Mouse (Mus musculus) testis, adult 2 months (tissue): ENCODE measurements around the gene Jade1. TPM values are rescaled to one million over a fixed set of nuclear protein-coding genes. Genes with fewer than 3 reads are reported as not detected.

Experiments used
- H3K27ac ChIP-seq: fragments of 200-500 bp; 2 replicates; pipeline ENCODE4 v1.5.1; 2012; ENCODE audit warnings: low read depth, low read length; ENCODE audit not compliant: control insufficient read depth, insufficient read depth
- H3K27me3 ChIP-seq: fragments of 200-500 bp; 2 replicates; pipeline ENCODE4 v1.6.1; 2012; ENCODE audit warnings: mild to moderate bottlenecking, low read length, moderate library complexity; ENCODE audit not compliant: control insufficient read depth, insufficient read depth
- H3K36me3 ChIP-seq: fragments of 200-500 bp; 2 replicates; pipeline ENCODE4 v1.6.1; 2012; ENCODE audit warnings: mild to moderate bottlenecking, low read length; ENCODE audit not compliant: control insufficient read depth, insufficient read depth
- H3K4me1 ChIP-seq: fragments of 200-500 bp; 2 replicates; pipeline ENCODE4 v1.6.1; 2012; ENCODE audit warnings: low read length; ENCODE audit not compliant: control insufficient read depth, insufficient read depth
- H3K4me3 ChIP-seq: fragments of 200-500 bp; 2 replicates; pipeline ENCODE4 v1.5.1; 2012; ENCODE audit warnings: low read depth, mild to moderate bottlenecking, low read length, moderate library complexity, mixed read lengths; ENCODE audit not compliant: control insufficient read depth
- CTCF ChIP-seq: fragments of 200-500 bp; IDR thresholded peaks from 2 replicates; pipeline ENCODE4 v1.5.1; 2012; ENCODE audit warnings: low read depth, mild to moderate bottlenecking, inconsistent platforms, low read length, moderate library complexity; ENCODE audit not compliant: control insufficient read depth, insufficient read depth, insufficient replicate concordance
- POLR2A ChIP-seq: fragments of 200-500 bp; IDR thresholded peaks from 2 replicates; pipeline ENCODE4 v1.6.1; 2012; ENCODE audit warnings: low read depth, mild to moderate bottlenecking, inconsistent platforms, low read length, moderate library complexity; ENCODE audit not compliant: control insufficient read depth
- polyA plus RNA-seq: library from polyadenylated mRNA; depleted of rRNA; stranded (reverse); fragments of >200 nt; gene quantifications from 2 replicates; pipeline ENCODE4 v1.2.3, GENCODE M21; 2012

Gene Jade1
- polyA plus RNA-seq, 1 experiment = 9.1 TPM

DNA sequence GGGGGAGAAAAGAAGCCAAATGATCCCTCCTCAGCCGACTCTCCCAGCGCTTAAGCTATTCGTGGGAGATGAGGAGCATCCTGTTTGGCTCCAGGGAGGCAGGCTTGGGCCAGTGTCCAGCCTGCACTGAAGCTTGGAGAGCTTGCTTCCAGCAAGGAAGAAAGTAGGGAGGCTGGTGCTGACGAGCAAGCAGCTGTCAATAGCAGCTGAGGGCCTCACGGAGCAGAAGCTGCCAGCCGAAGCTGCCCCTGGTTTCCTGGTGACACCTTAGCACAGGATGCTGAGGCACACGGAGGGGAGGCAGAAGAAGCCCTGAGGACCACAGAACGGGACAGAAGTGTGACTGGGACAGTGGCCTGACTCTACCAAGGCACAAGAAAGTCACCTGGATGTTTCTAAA, 24.0 kb upstream of the Jade1 start:
- Histone ChIP-seq H3K4me1 (peaks cover 3% of the 10 kb centered on the region), H3K4me3 (no peak overlapping the region), H3K27me3 (no peaks in the 10 kb centered on the region), H3K27ac (peak overlapping the region; percentile 32; the same call in 1 of the 2 replicates), H3K36me3 (no peaks in the 10 kb centered on the region)
- no peak for TF ChIP-seq POLR2A
- TF ChIP-seq CTCF = no peak

DNA sequence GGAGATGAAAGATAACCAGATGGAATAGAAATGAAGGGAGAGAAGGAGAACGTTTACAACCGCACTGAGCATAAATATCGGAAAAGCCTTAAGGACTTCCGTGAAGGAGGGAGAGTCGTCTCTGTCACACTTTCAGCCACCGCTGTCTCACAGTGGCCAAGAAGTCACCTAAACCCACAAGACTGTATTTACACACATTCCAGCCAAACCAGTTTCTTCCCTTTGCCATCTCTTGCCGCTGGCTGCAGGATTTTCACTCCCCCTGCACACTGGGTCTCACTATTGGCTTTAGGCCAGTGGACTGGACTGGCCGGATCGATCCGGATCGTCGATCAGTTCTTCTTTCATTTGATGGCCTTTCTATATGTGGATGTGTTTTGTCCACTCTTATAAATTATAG, 23.4 kb upstream of the Jade1 start:
- H3K4me1 ChIP-seq = peaks cover 3% of the 10 kb centered on the region
- TF ChIP-seq POLR2A = no peak
- TF ChIP-seq CTCF = no peak
- H3K27ac ChIP-seq = peak overlapping the region; percentile 3; the same call in 1 of the 2 replicates
- H3K4me3 ChIP-seq = no peak overlapping the region
- no peaks in the 10 kb centered on the region for H3K27me3 ChIP-seq
- no peaks in the 10 kb centered on the region for H3K36me3 ChIP-seq

DNA sequence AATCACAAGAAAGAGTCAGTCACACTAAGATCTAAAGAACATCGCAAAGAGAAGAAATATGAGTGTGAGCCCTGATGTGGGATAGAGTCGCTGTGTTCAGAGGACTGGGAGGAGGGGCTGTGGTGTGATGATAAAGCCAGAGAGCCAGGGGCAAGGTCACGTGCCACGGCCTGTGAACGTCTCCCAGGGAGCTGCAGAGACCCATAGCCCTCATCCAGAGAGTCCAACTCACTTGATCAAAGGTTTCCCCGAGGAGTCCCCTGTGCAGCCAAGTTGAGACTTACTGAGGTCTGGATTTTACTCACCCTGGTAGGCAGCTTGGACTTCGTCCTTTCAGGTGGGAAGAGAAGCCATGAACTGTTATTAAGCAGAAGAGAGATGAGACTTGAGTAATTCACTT, 21.9 kb upstream of the Jade1 start:
- TF ChIP-seq CTCF (no peak), POLR2A (no peak)
- H3K27ac ChIP-seq = no peak overlapping the region
- no peaks in the 10 kb centered on the region for H3K36me3 ChIP-seq
- no peaks in the 10 kb centered on the region for H3K4me1 ChIP-seq
- H3K4me3 ChIP-seq = no peak overlapping the region
- H3K27me3 ChIP-seq = no peaks in the 10 kb centered on the region

DNA sequence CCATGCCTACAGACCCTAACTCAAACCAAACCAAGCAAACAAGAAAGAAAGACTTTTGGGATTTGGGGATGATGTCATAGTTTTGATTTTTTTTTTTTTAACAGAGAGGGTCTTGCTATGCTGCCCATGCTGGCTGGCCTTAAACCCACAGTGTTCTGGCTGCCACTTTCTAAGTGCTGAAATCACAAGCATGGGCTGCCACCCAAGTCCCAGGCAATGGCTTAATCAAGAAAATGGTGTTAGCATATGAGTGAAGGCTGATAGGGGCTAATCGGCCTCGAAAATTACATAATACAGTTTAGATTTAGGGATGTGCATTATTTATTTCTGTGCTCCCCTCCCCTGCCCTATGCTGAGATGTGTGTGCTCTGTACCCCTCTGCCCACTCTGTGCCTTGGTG, 17.6 kb upstream of the Jade1 start:
- no peak for TF ChIP-seq POLR2A
- TF ChIP-seq CTCF = no peak
- H3K4me1 ChIP-seq = no peaks in the 10 kb centered on the region
- H3K4me3 ChIP-seq = no peak overlapping the region
- no peaks in the 10 kb centered on the region for H3K27me3 ChIP-seq
- H3K36me3 ChIP-seq = no peaks in the 10 kb centered on the region
- no peak overlapping the region for H3K27ac ChIP-seq

DNA sequence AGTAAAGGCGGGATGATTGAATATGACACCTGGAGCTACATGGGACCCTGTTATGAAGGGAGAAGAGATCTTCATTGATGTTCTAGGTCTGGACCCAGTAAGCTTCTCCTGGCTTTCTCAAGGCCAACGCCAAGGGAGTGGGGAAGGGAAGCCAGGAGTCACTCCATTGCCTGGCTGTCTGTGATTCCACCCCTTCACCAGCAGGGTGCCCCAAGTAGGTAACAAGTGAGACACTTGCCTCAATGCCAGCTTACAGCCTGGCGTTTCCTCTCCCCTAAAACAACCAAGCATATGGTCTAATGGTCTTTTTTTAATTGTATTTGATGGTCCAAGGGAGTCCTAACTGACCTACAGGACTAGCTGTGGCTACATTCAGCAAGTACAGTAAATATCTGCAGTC, 14.2 kb upstream of the Jade1 start:
- H3K27ac ChIP-seq = peak overlapping the region; percentile 13; the same call in 1 of the 2 replicates
- no peaks in the 10 kb centered on the region for H3K36me3 ChIP-seq
- no peak overlapping the region for H3K4me3 ChIP-seq
- peak; percentile 21; the same call in 1 of the 2 replicates for TF ChIP-seq CTCF
- TF ChIP-seq POLR2A = no peak
- H3K27me3 ChIP-seq = no peaks in the 10 kb centered on the region
- peaks cover 7% of the 10 kb centered on the region for H3K4me1 ChIP-seq

DNA sequence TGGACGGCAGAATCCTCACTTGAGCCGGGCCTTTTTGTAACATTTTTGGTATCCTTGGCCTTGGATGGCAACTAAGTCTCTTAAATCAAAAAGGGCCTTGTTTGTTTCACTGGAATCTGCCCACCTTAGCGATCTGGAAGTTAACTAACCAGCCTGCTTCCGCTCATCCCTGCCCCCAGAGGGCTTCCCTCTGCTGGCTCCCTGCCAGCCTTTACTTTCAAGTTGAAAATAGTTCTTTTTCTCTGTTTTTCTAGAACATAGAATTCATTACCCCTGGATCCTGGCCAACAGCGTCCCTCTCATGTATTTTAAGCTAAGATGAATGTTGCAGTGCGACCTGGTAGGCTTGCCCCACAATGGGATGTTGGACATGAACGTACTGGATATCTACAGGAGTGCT, 11.1 kb upstream of the Jade1 start:
- no peak for TF ChIP-seq CTCF
- no peak for TF ChIP-seq POLR2A

DNA sequence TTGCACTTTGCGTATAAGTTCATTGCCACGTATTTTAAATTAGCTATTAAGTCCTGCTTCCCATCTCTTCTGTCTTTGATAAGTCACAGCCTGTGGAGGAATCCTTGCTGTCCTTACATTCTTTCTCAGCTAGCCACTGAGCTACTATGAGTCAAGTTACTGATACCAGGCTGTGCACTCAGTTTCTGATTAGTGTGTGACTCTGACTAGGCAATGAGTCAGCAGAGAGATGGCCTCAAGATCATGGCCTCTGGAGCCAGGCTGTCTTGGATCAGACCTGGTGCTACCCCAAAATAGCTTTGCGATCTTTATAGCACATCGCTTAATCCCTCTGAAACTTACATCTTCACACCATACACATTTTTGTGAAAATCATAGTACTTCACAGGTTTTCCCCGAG, 8.2 kb upstream of the Jade1 start:
- Histone ChIP-seq H3K27me3 (no peaks in the 10 kb centered on the region), H3K36me3 (no peaks in the 10 kb centered on the region), H3K4me1 (peaks cover 7% of the 10 kb centered on the region), H3K4me3 (no peak overlapping the region), H3K27ac (no peak overlapping the region)
- TF ChIP-seq CTCF = no peak
- TF ChIP-seq POLR2A = no peak

More for the DNA sequence above, 11.1 kb upstream of the Jade1 start:
- H3K4me3 ChIP-seq = no peak overlapping the region
- peaks cover 7% of the 10 kb centered on the region for H3K4me1 ChIP-seq
- H3K27me3 ChIP-seq = no peaks in the 10 kb centered on the region
- no peaks in the 10 kb centered on the region for H3K36me3 ChIP-seq
- H3K27ac ChIP-seq = peak overlapping the region; percentile 71

DNA sequence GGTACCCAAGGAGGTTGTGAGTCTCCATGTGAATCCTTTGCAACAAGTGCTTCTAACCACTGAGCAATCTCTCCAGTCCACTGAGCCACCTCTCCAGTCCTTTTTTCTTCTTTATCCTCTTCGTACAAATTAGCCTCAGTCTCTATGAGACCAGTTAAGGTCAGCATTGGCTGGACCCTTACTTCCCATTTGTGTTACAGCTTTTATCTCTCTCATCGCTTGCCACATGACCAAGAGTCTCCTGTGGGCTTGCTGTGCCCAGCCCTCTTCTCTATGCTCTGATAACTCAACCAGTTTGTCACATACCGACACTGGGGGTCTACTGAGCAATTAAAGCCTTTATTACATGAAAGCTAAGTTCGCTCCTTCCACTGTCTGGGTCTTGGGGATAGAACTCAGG, 7.3 kb upstream of the Jade1 start:
- H3K27ac ChIP-seq = no peak overlapping the region
- no peak overlapping the region for H3K4me3 ChIP-seq
- H3K4me1 ChIP-seq = peaks cover 10% of the 10 kb centered on the region
- H3K36me3 ChIP-seq = no peaks in the 10 kb centered on the region
- no peaks in the 10 kb centered on the region for H3K27me3 ChIP-seq
- no peak for TF ChIP-seq CTCF
- no peak for TF ChIP-seq POLR2A
